Mouse (Mus musculus) forebrain, postnatal 0 days (tissue): ENCODE measurements at regions not wholly inside any gene's neighbourhood (a gene's known extent, or its start where the extent isn't known, plus 50 kb on each side); places are given as distances from the start of the nearest gene placed in this dataset.

ENCODE experiments used
- ATAC-seq: fragments of 200-750 bp; cut with Nextera tagmentation; 2 replicates; pipeline ENCODE4 v1.8.0; 2017; ENCODE audit warnings: mild to moderate bottlenecking, moderate library complexity
- DNase-seq: peaks from one replicate; pipeline ENCODE4 v3.0.0-alpha.2; 2015
- H3K27ac ChIP-seq: fragments of 300-500 bp; sonication (generic); 2 replicates; pipeline ENCODE4 v1.5.1; 2014; ENCODE audit warnings: low read depth, mild to moderate bottlenecking, antibody characterized with exemption, low read length, moderate library complexity, mixed read lengths
- H3K27me3 ChIP-seq: fragments of 300-500 bp; sonication (generic); 2 replicates; pipeline ENCODE4 v1.6.1; 2014; ENCODE audit warnings: mild to moderate bottlenecking, low read length, mixed read lengths; ENCODE audit not compliant: insufficient read depth
- H3K36me3 ChIP-seq: fragments of 300-500 bp; sonication (generic); 2 replicates; pipeline ENCODE4 v1.6.1; 2014; ENCODE audit warnings: mild to moderate bottlenecking, moderate library complexity; ENCODE audit not compliant: insufficient read depth
- H3K4me1 ChIP-seq: fragments of 300-500 bp; sonication (generic); 2 replicates; pipeline ENCODE4 v1.6.1; 2014; ENCODE audit warnings: antibody characterized with exemption; ENCODE audit not compliant: insufficient read depth
- H3K4me2 ChIP-seq: fragments of 300-500 bp; sonication (generic); 2 replicates; pipeline ENCODE4 v1.6.1; 2014; ENCODE audit warnings: low read depth, mild to moderate bottlenecking, moderate library complexity
- H3K4me3 ChIP-seq: fragments of 300-500 bp; sonication (generic); 2 replicates; pipeline ENCODE4 v1.5.1; 2014; ENCODE audit warnings: low read depth, low read length, mixed read lengths
- H3K9ac ChIP-seq: fragments of 300-500 bp; sonication (generic); 2 replicates; pipeline ENCODE4 v1.6.1; 2014; ENCODE audit warnings: mild to moderate bottlenecking
- H3K9me3 ChIP-seq: fragments of 300-500 bp; sonication (generic); 2 replicates; pipeline ENCODE4 v1.6.1; 2016; ENCODE audit warnings: low read length
- CTCF ChIP-seq: sonication (generic); IDR thresholded peaks from 2 replicates; pipeline ENCODE4 v1.5.1; 2016; ENCODE audit warnings: antibody characterized with exemption, control low read depth, low read depth
- WGBS: fragments of 180-500 bp; shearing (Covaris S2); extraction: QIAGEN DNeasy Blood & Tissue Kit; methylation state at CpG from one replicate; pipeline ENCODE4 v1.1.7; 2014; 5-methylcytosine and 5-hydroxymethylcytosine counted together

DNA sequence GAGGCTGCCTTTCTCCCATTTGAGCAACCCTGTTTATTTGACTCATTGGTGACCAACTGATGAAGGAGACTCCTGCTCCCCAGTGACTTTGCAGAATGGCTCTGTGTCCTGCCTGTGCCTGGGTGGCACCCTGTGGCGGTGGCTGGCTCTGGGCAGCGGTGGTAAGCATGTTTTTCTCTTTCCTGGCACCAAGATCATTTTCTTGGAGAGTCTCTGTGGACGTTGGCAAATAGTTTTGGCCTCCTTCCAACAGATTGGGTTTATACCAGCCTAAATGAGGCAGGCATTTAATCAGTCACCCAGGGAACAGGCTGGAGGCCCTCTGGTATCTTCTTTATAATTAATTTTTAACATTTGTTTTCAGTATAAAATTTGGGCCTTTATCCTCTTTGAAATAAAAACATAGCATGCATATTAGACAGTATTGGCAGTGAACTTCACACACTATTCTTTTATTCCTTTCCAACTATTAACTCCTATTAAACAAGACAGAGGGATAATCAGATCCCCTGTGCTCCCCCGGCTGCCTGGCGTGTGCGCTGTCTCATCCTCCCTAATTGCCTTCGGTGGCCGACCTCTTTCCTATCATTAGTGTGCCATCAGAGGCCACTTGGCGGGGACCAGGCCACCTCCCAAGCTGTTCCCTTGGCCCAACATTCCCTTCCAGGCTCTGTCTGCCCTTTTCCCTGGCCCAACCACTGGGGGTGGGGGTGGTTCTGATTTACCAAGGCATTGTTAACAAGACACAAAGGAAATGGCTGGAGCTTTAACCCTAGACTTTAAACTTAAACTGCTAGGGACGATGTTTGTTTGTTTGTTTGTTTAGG lies 111.8 kb upstream of the Topaz1 start:
- peak; percentile 86 for ATAC-seq
- no peak overlapping the region for H3K4me2 ChIP-seq
- H3K9ac ChIP-seq, result no peak overlapping the region
- peak; percentile 78 for DNase-seq
- no peak for TF ChIP-seq CTCF
- 0 out of 2 replicates have a peak, but pooled peaks cover 4% of the 10 kb centered on the region for H3K4me1 ChIP-seq
- peak overlapping the region; percentile 21; the same call in 1 of the 2 replicates for H3K27ac ChIP-seq
- no peaks in the 10 kb centered on the region for H3K36me3 ChIP-seq
- no peak overlapping the region for H3K4me3 ChIP-seq
- H3K27me3 ChIP-seq, result no peaks in the 10 kb centered on the region; the same call in 1 of the 2 replicates
- H3K9me3 ChIP-seq, result no peaks in the 10 kb centered on the region
- WGBS, result 16% methylated on average over 10 of the region's 10 CpGs

DNA sequence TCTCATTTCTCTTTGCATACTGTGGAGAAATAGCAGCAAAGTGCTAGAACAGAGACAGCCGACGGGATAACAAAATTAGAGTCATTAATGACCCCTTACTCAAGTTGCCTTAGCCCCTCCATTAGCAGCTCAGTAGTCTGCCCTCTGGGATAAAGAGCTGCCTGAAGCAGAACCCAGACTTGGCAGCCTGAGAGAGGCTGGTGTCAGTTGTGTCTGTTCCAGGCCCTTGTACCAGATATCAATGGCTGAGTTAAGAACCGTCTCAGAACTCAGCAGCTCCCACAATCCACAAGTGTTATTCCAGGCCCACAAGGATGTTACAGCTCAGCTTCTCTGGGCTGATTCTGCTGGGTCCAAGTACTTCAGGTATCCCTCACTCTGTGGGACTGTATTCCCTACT lies 109.6 kb upstream of the Topaz1 start:
- no peaks in the 10 kb centered on the region; the same call in 1 of the 2 replicates for H3K27me3 ChIP-seq
- no peak overlapping the region for H3K4me2 ChIP-seq
- ATAC-seq (no peak), DNase-seq (no peak)
- H3K27ac ChIP-seq, result no peak overlapping the region
- H3K9ac ChIP-seq, result no peak overlapping the region
- no peak for TF ChIP-seq CTCF
- WGBS, result 56% methylated on average over 3 of the region's 3 CpGs
- no peaks in the 10 kb centered on the region for H3K9me3 ChIP-seq
- H3K36me3 ChIP-seq, result no peaks in the 10 kb centered on the region
- H3K4me3 ChIP-seq, result no peak overlapping the region
- 0 out of 2 replicates have a peak, but pooled peaks cover 4% of the 10 kb centered on the region for H3K4me1 ChIP-seq

DNA sequence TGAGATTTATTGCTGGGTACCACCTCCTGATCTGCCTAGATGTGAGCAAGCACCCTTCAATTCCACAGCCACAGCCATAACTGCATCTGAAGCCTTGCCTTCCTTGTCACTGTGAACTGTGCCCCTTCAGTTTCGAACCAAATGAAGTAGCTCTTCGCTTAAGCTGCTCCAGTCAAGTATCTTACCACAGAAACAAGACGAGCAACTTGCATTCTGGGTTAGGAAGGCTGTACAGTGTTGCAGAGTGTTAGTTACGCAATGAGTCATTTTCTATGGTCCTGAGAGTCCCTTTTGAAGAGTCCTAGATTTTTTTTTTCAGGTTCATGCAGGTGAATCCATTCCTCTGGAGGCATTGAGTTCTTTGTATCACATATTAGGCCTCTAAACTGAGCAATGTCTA lies 107.9 kb upstream of the Topaz1 start:
- ATAC-seq (no peak), DNase-seq (no peak)
- Histone ChIP-seq H3K4me1 (0 out of 2 replicates have a peak, but pooled peaks cover 4% of the 10 kb centered on the region), H3K4me2 (no peak overlapping the region), H3K27me3 (no peaks in the 10 kb centered on the region; the same call in 1 of the 2 replicates), H3K27ac (no peak overlapping the region), H3K4me3 (no peak overlapping the region), H3K9ac (no peak overlapping the region), H3K36me3 (no peaks in the 10 kb centered on the region), H3K9me3 (no peaks in the 10 kb centered on the region)
- TF ChIP-seq CTCF, result no peak
- WGBS, result 92% methylated on average over 4 of the region's 4 CpGs

DNA sequence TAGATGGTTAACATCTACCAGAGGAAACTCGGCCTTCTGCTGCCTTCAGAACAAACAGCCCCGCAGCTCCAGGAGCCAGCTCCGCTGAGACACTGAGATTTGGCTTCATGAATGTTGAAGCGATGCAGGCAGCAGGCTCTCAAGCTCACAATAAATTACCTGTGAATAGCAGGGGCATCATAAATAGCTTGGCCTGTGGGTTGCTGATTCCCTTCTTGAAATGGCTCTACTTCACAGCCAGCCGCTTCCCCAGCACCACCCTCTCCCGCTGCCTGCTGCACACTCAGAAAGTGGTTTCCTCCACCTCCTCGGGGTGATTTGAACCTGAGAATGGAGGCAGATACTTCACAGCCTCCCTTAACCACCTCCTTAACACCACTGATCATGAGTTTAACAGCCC lies 104.2 kb upstream of the Topaz1 start:
- WGBS, result 51% methylated on average over 7 of the region's 7 CpGs
- Histone ChIP-seq H3K9me3 (no peaks in the 10 kb centered on the region), H3K9ac (no peak overlapping the region), H3K4me2 (no peak overlapping the region), H3K4me3 (no peak overlapping the region), H3K27me3 (no peaks in the 10 kb centered on the region), H3K36me3 (no peaks in the 10 kb centered on the region), H3K4me1 (no peaks in the 10 kb centered on the region), H3K27ac (no peak overlapping the region)
- DNase-seq, result no peak
- ATAC-seq, result no peak
- no peak for TF ChIP-seq CTCF

DNA sequence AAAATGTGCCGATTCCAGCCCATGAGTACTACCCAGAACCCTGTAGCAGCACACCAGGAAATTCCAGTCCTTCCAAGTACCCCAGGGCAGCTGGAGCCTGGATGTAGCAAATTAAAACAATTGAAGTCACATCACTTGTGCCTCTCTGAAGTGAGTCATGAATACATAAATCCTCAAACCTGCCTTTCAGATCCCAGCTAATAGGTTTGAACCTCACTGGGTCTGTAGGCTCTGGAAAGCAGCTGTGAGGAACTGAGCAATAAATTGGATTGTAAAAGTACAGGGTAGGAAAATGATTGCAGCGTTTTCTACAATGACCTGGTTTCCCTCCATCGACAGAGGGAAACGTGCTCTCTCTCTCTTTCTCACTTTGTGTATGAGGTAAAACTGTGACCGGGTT lies 101.6 kb upstream of the Topaz1 start:
- H3K9me3 ChIP-seq, result no peaks in the 10 kb centered on the region
- 74% methylated on average over 5 of the region's 5 CpGs for WGBS
- ATAC-seq, result no peak

DNA sequence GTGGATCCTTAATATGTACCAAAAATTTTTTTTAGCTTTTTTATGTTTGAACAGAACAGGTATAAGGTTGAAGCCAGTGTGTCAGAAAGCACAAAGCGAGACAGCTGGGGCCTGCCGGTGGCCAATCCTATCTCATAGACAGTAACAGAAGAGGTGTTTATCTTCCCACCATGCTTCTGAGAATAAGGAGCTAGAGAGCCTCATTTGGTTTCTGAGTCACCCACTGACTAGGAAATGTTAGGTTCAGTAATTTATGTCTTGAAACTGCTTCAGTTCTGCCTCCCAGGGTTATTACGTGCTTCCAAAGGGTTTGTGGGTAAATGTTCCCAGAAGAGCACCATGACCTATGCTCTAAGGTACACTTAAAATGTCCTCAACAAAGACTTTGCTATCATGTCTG lies 96.3 kb upstream of the Topaz1 start:
- DNase-seq (no peak), ATAC-seq (no peak)
- no peak overlapping the region for H3K9ac ChIP-seq
- no peak overlapping the region for H3K27ac ChIP-seq
- TF ChIP-seq CTCF, result no peak
- H3K4me1 ChIP-seq, result no peaks in the 10 kb centered on the region
- no peak overlapping the region for H3K4me3 ChIP-seq
- H3K36me3 ChIP-seq, result no peaks in the 10 kb centered on the region; the same call in 1 of the 2 replicates
- no peak overlapping the region for H3K4me2 ChIP-seq
- H3K27me3 ChIP-seq, result no peaks in the 10 kb centered on the region
- WGBS, result 84% methylated on average over 3 of the region's 3 CpGs
- no peaks in the 10 kb centered on the region for H3K9me3 ChIP-seq

More for the DNA sequence above, 101.6 kb upstream of the Topaz1 start:
- Histone ChIP-seq H3K4me3 (no peak overlapping the region), H3K4me1 (no peaks in the 10 kb centered on the region), H3K9ac (no peak overlapping the region), H3K27ac (no peak overlapping the region), H3K4me2 (no peak overlapping the region), H3K27me3 (no peaks in the 10 kb centered on the region), H3K36me3 (no peaks in the 10 kb centered on the region)
- DNase-seq, result no peak
- no peak for TF ChIP-seq CTCF

DNA sequence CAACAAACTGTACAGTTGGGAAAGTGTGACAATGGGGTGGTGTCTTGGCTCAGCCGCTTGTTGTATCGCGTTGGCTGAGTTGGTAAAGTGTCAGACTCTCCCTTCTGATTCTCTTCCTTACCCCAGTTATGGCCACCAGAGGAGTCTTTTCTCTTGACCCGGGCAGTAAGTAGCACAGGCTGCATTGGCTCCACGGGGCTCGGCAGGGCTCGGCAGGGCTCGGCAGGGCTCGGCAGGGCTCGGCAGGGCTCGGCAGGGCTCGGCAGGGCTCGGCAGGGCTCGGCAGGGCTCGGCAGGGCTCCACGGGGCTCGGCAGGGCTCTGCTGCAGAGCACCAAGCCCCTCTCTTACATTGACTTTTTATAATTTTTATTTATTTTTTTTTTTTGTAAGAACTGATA lies 91.6 kb upstream of the Topaz1 start:
- H3K36me3 ChIP-seq, result no peaks in the 10 kb centered on the region; the same call in 1 of the 2 replicates
- no peak overlapping the region for H3K4me3 ChIP-seq
- no peaks in the 10 kb centered on the region for H3K9me3 ChIP-seq
- TF ChIP-seq CTCF, result no peak
- H3K27ac ChIP-seq, result no peak overlapping the region
- ATAC-seq, result no peak
- WGBS, result 38% methylated on average over 17 of the region's 17 CpGs
- no peak for DNase-seq
- H3K4me1 ChIP-seq, result no peaks in the 10 kb centered on the region
- H3K27me3 ChIP-seq, result no peaks in the 10 kb centered on the region
- H3K4me2 ChIP-seq, result no peak overlapping the region
- H3K9ac ChIP-seq, result no peak overlapping the region
